Mouse (Mus musculus): ENCODE results near the gene Capn7.

DNA sequence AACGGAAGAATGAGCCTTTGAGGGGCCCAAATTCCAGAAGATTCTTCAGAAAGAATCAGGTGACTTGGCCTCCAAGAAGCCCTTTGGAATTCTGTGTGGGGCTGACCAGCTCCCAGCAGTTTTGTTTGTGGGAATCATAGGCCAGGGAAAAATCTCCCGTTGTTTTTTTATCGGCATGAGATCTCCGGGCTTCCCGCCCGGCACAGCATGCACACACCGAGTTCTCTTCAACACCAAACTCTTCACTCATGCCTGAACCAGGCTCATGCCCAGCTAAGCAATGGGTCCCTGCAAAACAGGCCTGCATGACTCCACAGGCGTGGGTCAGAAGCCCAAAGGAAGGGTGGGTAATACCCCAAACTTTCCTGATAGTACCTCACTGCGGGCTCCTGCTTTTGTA is 67.1 kb downstream of the Capn7 start:
- TF ChIP-seq POLR2A (IDR thresholded peaks at IDR 0.05; ENCODE audit: control insufficient read depth in 1 of 2, insufficient read depth in 1 of 2, low read depth in 1 of 2, low read length in 2 of 2, poor library complexity in 1 of 2) (no peak), MEF2A (IDR thresholded peaks at IDR 0.05; ENCODE audit: extremely low read depth, insufficient replicate concordance, low read depth, low read length, poor library complexity, severe bottlenecking) (no peak), MAZ (IDR thresholded peaks at IDR 0.05; ENCODE audit: low read depth, low read length) (no peak), MAFK (IDR thresholded peaks at IDR 0.05; ENCODE audit: borderline replicate concordance, low read depth, low read length) (no peak), ETS1 (IDR thresholded peaks at IDR 0.05; ENCODE audit: low read depth, low read length) (no peak), CTCF (IDR thresholded peaks at IDR 0.05 in 2 of 3, conservative IDR thresholded peaks at IDR 0.05 in 1 of 3; ENCODE audit: control insufficient read depth in 1 of 3, insufficient read depth in 1 of 3, low read depth in 2 of 3, low read length in 3 of 3, poor library complexity in 1 of 3, severe bottlenecking in 1 of 3) (no peak), ZC3H11A (IDR thresholded peaks at IDR 0.05; ENCODE audit: low read depth, low read length) (no peak), GATA1 (IDR thresholded peaks at IDR 0.05; ENCODE audit: low read depth, low read length) (no peak), POLR2AphosphoS5 (IDR thresholded peaks at IDR 0.05; ENCODE audit: borderline replicate concordance, low read depth, low read length) (no peak)

Measured in MEL (cell line).